Mouse (Mus musculus): ENCODE measurements around the gene Ppp1r13b.

DNA sequence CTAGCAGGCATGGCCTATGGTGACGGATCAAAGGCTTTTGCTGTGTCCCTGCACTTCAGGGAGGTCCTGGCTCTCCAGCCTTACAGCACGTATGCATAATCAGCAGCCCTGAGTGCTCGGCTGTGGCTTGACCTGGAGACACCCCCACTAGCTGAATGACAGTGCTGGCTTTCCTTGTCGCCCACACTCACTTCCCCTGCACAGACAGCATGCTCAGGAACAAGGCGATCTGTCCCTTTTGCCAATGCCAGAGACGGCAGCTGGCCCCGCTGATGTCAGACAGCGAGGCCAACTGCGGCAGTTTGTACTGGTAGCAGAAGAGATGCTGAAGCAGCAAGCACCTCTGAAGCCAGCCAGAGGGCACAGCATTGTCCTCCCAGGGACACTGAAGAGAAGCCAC is 12.1 kb upstream of the Ppp1r13b start:
- TF ChIP-seq CTCF (IDR thresholded peaks at IDR 0.05) (no peak), EP300 (IDR thresholded peaks at IDR 0.05) (no peak)

All from lung, postnatal 0 days (tissue).